Mouse (Mus musculus): ENCODE measurements around the gene Mpp3. TPM values are rescaled to one million over a fixed set of nuclear protein-coding genes. Genes with fewer than 3 reads are reported as not detected.
"Not testable (repeated sequence)": the region's sequence is repeated elsewhere in the genome, so short reads cannot be mapped to it uniquely, and the experiment has no call there.

The Mpp3 gene
- total RNA-seq, 2 experiments from 2014 or later: 77.6 to 89.6 TPM

DNA sequence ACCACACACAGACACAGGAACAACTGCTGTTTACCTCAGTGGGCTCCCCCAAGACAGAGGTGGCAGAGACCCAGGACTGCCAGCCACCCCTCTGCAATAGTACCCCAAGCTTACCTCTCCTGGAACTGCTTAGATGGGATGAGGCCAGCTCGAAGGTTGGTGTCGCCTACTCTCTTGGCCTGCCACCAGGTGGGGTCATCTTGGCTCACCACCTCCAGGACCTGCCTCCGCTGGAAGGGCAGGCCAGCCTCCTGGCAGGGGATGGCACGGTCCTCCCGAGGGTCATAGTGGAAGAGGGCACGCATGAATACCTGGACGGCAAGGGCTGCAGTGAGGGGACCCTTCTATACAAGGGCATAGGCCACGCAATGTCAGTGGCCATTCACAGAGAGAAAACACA, 15.1 kb downstream of the Mpp3 start:
- DNase-seq (ENCODE audit: low spot score in 2 of 2): no peak

DNA sequence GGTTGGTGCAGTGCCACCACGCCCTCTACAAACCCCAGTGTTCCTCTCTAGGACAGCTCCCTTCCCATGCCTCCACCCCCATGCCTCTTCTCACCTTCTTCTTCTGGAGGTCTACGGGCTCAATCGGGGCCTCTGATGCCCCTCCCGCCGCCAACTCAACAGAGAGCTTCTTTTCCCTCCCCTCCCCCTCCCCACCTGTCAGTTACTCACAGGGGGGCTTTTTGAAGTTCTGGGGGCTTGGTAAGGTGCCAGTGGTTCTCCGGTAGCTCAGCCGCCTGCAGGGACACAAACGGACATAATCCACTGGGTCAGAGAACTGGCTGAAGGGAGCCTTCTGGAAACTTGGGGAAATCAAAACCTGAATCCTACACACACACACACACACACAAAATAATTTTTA, 16.8 kb downstream of the Mpp3 start:
- no peak for DNase-seq (ENCODE audit: low spot score in 2 of 2)

DNA sequence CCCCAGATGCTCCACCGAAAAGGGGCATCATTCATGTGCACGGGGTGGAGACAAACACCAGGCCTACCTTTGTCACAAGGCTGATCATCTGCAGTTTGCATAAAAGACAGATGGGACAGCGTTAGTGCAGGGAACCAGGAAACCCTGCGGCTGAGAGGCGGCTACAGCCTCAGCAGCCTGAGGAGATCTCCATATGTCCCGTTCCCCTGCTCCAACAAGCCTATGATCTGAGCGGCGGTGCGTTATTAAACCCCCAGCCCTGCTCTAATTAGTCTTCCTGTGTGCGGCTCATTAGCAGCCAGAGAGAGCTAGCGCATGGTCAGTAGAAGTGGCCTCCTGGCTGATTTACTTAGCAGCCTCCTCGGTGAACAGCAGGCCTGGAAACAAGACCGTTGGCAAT, 18.1 kb downstream of the Mpp3 start:
- DNase-seq (ENCODE audit: low spot score in 2 of 2): no peak

DNA sequence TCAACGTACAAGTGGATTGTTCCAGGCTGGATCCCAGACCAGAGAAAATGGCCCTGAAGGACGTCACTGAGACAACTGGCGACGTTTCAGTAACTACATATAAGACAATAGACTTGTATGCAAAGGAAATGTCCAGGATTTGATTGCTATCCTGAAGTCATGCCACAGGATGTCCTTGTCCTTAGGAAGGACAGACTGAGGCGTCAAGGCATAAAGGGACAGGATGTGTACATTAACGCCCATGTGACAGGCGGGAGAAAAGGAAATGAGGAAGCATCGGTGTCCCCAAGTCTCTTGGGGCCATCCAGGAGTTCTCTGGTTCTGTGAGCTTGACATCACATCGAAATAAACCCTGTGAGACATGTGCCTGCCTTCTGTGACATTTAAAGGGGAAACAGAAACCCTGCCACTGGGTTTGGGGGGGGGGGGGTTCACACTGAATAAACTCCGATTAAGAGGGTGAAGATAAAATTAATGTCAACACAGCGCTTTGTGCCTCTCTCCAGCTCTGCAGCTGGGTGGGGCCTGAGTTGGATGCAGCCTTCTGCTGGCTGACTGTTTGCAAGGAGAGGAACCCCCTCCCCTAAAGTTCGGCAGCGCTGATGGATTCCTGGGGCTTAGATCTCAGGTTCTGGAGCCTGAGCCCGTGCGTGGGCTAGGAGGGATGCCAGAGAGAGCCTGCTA, 19.2 kb downstream of the Mpp3 start:
- no peak for DNase-seq (ENCODE audit: low spot score in 2 of 2)

DNA sequence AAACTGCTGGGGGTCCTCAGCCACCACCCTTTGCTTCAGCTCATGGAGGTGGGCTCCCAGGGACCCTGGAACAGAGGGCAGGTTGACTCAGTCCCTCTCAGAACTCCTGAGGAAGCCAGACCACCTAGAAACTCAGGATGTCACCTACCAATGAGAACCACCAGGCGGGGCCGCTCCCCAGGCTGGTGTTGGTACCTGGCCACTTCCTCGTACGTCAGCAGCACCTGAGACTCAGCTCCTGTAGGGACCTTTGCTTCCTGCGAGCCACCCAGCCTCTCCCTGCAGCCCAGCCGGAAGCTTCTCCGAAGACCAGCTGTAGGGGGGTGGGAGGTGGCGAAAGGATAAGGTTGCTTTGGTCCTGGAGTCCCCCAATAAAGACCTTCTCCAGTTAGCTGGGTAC, 19.9 kb downstream of the Mpp3 start:
- DNase-seq (ENCODE audit: low spot score in 2 of 2): no peak

DNA sequence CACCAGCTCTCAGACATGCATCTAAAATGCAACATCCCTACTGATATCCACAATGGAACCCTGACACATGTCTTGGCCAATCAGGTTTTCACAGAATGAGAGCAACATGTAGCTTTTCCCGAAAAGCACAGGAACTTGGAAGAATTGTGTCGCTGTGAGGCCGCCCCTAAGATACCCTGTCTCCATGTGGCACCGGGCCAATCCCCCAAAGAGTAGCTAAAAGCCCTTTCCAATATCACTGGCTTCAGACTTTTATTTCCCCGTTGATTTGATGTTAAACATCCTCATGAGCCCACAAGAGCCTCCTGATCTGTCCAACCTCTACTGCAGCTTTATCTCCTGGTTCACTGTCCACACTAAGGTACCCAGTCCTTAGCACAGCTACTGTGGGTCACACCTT, 21.6 kb downstream of the Mpp3 start:
- no peak for DNase-seq (ENCODE audit: low spot score in 2 of 2)

DNA sequence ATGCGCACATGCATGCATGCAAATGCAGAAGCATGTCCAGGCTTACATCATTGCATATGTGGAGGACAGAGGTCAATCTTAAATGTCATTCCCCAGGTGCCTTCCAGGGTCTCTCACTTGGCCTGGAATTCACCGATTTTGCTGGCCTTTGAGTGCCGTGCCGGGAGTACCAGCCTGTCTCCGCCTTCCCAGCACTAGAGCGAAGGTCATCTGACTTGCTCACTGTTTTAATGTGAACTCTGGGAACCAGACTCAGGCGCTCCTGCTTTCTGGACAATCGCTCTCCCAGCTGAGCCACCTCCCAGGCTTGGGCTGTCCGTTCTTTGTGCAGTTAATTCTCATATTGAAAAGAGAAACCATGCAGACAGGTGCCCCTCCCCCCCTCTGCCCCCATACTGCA, 22.0 kb downstream of the Mpp3 start:
- no peak for DNase-seq (ENCODE audit: low spot score in 2 of 2)

DNA sequence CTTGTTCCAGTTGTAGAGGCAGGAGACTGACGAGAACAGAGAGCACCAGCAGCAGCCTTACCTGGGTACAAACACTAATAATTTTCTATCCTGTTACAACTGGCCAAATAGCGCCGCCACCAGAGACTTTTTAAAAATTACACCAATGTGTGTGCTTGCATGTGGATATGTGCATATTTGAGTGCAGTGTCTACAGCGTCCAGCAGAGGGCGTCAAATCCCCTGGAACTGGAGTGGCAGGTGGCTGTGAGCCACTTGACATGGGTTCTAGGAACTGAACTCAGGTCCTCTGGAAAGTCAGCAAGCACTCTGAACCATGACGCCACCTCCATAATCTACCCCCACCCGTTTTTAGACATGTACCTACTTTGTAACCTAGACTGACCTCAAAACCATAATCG, 24.0 kb downstream of the Mpp3 start:
- DNase-seq (ENCODE audit: low spot score in 2 of 2): no peak

DNA sequence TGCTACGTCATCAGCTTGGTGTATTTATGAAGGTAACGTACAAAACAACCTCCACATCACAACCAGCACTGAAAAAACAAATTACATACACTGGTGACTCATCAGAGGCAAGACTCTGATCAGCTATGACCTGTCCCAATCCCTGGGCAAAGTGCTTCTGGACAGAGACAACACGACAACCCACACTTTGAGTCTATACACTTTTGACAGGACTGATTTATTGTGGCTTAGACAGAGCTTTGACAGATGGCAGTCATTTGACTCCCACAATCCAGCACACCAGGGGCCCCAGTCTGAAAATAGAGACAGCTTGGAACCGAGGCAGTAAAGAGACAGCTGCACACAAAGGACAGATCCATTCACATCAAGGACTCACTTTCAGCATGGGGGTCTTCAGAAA, 28.8 kb downstream of the Mpp3 start:
- no peak for DNase-seq (ENCODE audit: low spot score in 2 of 2)

DNA sequence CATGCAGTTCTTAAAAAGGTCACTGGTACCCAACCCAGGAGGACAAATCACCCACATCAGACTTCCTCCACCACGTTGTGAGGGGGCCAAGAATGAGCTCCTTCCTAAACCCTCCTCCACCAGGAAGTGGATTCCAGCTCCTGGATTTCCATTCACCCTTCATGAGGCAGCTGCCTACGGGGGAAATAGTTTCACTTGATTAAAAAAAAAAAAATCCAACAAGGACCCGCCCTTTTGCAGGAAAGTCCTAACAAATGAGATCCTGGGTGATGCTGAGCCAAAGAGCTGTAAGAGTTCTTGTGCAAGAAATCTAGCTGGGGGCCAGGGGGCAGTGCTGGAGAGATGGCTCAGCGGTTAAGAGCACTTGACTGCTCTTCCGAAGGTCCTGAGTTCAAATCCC, 30.0 kb downstream of the Mpp3 start:
- DNase-seq (ENCODE audit: low spot score in 2 of 2): no peak

DNA sequence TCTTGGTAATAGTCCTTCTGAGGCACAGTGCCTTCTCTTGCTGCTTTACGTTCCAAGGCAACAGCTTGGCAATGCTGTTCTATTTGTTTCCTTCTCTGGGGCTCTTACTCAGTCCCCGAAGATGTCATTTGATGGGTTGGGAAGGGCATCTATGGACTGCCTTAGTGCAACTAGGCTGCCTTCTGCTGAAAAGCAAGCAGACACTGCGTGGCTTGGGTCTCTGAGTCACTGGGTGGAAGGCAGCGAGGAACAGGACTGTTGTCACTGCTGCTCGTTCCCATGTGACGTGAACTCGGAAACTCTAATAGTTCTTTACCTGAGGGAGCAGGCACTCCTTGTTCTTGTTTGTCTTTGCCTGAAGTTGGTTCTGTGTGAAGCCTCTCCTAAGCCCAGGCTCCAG, 32.3 kb downstream of the Mpp3 start:
- DNase-seq (ENCODE audit: low spot score in 2 of 2): no peak

DNA sequence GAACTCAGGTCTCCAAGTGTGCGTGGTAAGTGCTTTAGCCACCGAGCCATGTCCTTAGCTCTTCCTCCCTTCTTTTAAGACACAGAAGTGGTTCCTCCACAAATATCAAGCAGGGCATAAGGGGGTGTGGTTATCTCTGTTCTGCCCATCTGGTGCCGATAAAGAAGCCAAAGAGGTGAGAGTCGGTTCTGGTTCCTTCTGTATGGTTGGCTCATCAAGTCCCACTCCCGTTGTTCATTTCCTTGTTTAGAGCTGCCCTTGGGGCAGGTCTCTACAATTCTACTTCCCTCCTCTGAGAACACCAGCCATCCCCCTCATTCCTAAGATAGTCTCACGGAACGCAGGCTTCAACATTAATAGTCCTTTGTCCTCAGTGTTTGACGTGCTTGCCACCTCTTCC, 34.2 kb downstream of the Mpp3 start:
- no peak for DNase-seq (ENCODE audit: low spot score in 2 of 2)

DNA sequence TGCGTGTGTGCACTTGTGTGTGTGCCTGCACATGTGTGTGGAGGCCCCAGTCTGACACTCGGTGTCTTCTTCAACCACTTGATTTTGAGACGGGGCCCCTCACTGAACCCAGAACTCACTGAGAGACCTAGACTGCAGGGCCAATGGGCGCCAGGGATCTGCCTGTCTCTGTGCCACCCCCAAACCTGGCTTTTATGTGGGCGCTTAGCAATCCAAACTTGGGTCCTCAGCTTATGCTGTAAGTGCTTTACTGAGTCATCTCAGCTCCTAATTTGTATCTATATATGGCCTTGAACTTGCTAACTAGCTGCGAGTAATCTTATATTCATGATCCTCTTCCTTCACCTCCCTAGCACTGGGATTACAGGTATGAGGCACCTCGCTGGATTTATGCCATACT, 35.9 kb downstream of the Mpp3 start:
- DNase-seq (ENCODE audit: low spot score in 2 of 2): peak; percentile 53 to 74

DNA sequence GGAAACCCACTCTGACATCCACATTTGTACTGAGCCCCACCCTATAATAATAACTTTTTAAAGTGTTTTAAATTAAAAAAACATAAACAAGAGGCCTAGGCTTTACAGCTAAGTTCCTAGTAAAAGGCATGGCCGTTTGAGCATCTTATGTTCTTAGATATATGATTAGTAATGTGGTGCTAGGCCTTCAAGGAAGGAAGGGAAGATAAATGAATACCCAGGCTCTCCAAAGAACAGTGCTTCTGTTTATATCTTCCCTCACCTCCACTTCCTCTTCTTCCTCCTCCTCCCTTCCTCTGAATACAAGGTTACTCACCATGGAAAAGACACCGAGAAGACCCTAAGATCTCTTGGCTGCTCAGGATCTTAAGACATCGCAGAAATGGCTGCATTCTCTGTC, 36.4 kb downstream of the Mpp3 start:
- DNase-seq (ENCODE audit: low spot score in 2 of 2): no peak

DNA sequence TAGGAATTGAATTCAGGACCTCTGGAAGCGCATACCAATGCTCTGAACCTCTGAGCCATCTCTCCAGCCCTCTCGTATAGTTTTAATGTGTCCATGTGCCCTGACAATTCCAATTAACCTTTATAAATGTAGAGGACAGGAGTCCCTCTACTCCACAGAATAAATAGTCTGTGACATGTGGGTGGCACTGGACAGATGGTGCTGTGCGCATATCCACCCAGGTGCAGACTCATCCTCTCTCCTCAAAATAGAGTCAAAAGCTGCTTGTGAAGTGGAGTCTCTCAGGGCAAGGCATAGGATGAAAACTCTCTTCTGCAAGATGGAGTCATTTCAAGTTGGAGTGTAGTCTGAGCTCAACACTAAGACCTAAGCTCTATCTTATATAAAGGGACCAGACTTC, 38.0 kb downstream of the Mpp3 start:
- peak; percentile 60 to 71 for DNase-seq (ENCODE audit: low spot score in 2 of 2)

DNA sequence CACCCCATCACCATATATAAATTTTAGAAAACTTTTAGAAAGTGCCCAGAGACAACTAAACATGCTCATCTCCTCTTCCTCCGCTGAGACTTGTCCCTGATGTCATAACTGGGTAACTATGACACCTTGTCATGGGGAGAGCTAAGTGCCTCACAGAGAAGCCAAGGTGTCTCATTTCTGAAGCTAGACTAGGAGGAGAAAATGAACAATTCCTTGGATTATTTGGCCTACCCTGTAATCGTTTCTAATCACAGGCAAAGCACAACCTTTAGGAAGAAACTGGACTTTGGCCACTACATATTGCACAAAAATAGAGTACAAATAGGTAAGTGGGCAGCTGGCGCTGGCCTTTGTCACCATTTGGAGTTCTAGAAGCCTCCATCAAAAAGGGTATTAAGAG, 41.3 kb downstream of the Mpp3 start, which contains the start of gene Dusp3:
Gene Dusp3, minus strand, starts transcription at position 101 of the 400 bp plus-strand sequence.
- no peak for DNase-seq (ENCODE audit: low spot score in 2 of 2)

DNA sequence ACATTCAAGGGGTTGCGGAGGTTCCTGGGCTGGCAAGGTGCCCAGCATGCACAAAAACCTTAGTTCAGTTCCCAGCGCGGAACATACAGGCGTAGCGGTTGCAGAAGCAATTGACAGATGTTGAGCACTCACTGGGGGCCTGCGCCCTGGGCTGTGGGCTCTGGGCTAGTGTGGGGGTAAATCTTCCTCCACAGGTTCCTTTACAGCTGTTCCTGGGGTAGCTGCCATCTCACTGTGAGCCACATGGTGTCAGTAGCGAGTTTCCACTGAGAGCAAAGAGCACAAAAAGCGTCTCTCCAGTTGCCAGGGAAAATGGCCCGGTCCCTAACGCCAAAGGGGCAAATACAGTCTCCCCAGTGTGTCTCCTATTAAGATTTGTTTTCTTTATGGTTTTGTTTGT, 42.3 kb downstream of the Mpp3 start:
- peak; percentile 88 to 89 for DNase-seq (ENCODE audit: low spot score in 2 of 2)

DNA sequence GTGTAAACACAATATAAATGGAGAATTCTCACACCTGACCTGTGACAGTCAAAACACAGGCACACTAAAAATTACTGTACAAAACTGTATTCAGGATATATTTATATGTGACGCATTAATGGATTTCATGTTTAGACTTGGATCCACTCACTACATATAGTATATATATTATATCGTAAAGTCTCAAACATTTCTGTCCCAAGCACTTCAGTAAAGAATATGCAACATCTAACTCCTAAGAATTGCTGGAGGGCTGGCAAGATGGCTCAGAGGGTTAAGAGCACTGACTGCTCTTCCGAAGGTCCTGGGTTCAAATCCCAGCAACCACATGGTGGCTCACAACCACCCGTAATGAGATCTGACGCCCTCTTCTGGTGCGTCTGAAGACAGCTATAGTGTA, 42.8 kb downstream of the Mpp3 start:
- DNase-seq (ENCODE audit: low spot score in 2 of 2): not testable (repeated sequence)

DNA sequence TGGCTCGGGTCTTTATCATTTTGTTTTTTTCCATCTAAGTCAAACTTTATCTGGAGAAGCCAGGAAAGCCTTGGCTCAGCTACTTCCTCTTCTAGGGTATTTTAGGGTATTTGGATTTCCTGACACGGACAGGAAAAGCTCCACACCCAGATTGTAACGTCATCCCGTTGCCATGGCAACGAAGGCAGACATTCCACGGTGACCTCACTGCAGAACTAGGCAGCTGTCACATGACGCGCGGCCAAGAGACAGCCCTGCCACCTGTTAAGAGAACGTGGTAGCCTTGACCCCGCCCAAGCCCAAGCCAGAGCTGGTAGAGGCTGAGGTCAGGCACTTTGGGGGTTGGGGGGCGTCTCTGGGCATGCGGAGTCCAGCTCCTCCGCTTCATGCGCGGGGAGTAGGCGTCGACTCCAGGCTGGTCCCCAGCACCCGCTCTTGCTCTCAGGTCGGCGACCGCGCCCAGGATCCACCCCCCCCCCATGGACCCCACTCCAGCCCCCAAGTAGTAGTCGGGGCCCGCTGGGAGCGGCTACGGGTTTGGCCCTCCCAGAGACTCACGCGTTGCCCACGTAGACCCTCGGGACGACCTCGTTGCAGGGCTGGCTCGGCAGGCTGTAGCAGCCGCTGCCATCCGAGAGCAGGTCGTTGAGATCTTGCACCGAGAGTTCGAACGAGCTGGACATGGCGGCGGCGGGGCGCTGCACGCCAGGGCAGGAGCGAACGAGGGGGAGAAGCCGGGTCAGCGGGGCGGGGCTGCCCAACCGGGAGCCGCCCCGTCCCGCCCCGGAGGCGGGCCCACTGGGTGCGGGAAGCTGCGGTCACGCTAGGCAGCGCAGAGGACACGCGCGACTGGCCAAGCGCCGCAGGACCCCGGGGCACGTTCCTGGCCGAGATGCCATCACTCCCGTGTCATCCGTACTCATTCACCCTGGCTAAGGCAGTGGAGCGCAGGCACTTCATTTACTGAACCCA, 43.9 kb downstream of the Mpp3 start, which contains the start of gene Cfap97d1:
Gene Cfap97d1, plus strand, starts transcription at position 226 of the 972 bp plus-strand sequence.
- DNase-seq (ENCODE audit: low spot score in 2 of 2): peak; percentile 95 to 96

DNA sequence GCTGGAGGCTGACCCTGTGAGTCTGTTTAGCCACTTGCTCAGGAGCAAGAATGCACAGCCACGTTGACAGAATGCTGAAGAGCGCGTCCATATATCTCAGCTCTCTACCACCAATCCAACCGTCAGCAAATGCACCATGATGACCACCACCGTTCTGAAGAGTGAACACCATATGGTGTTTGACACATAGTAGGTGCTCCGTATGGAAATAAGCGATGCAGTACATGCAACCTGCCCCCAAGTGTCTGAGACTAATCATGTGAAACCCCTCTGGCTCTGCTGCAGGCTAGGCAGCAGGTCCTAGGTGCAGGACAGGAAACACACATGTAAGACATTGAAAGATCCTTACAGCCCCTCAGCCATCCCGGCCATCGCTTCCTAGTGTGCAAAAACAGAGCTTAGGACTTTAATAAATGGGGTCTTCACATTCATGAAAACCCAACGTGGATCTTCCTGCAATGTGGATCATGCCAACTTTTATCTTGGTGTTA, 44.8 kb downstream of the Mpp3 start:
- no peak for DNase-seq (ENCODE audit: low spot score in 2 of 2)

DNA sequence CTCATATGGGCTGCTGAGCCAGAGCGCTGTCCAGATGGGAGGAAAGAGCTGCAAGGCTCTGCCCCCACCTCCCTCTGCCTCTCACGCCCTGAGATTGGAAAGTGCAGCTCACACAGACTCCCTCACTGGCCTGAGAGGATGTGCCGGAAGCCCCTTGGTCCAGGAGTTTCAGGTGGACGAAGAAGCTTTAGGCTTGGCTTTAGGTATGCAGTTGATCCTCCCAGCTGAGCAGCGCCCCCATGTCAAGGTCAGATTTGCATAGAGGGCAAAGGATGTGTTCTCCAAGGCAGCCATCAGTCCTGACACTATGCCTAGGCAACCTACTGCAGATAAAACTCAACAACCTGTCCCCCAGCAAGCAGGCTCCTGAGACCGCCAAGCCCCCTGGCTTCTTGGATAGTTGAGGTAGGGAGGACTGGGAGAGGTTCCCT, 45.3 kb downstream of the Mpp3 start:
- DNase-seq (ENCODE audit: low spot score in 2 of 2): peak in 1 of 2 experiments; percentile 26

DNA sequence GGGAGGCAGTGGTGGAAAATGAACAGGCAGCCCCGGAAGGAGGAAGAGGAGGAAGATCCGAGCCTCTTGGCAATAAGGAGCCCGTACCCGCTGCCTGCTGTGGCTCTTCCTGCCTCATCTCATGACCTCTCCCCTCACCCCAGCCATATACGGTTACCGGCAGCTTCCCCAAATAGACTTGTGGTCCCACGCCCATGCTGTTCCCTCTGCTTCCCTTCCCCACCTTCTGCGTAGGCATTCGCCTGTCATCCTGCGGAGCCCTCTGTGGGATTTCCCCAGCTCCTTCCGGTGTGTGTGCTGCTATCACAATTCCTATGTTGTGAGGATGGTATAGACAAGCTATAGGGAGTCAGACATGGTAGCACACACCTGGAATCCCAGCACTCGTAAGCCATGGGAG, 46.4 kb downstream of the Mpp3 start:
- peak; percentile 49 to 59 for DNase-seq (ENCODE audit: low spot score in 2 of 2)
